Mouse (Mus musculus): ENCODE results near the gene Smagp. TPM values are rescaled to one million over a fixed set of nuclear protein-coding genes. Genes with fewer than 3 reads are reported as not detected.

Smagp gene
- total and polyA plus RNA-seq, 2 experiments from 2014 or later = 4.3 to 5.8 TPM

DNA sequence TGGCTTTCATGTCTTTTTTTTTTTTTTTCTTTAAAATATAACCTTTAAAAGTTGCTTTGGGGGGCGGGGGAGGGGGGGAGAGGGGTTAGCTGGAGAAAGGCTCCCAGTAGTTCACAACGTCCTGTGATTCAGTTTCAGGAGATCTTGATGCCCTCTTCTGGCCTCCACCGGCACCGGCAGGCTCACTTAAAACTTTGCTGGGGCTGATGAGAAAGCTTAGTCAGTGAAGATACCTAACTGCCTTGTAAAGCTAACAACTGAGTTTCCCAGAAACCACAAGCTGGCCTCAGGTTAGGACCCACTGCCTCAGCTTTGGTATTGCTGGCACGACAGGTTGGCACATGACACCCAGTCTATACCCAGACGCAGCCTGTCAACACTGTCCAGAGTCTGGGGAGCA lies 921 bp upstream of the Smagp start:
- Histone ChIP-seq H3K27ac (no peak overlapping the region), H3K9me3 (ENCODE audit: low read length) (no peaks in the 10 kb centered on the region), H3K4me1 (ENCODE audit: insufficient read depth, low read length) (0 out of 2 replicates have a peak, but pooled peaks cover 3% of the 10 kb centered on the region), H3K4me3 (ENCODE audit: low read length) (no peak overlapping the region), H3K27me3 (ENCODE audit: insufficient read depth, low read length) (peaks cover 41% of the 10 kb centered on the region), H3K4me2 (ENCODE audit: low read depth, low read length) (no peak overlapping the region), H3K36me3 (ENCODE audit: insufficient read depth, low read length) (no peaks in the 10 kb centered on the region), H3K9ac (replicated peaks; ENCODE audit: low read length) (no peak overlapping the region)
- no peak for ATAC-seq
- 21% methylated on average over 6 of the region's 6 CpGs for WGBS
- TF ChIP-seq CTCF (IDR thresholded peaks at IDR 0.05; ENCODE audit: low read depth) = peak; percentile 44
- DNase-seq (ENCODE audit: low spot score) = no peak

DNA sequence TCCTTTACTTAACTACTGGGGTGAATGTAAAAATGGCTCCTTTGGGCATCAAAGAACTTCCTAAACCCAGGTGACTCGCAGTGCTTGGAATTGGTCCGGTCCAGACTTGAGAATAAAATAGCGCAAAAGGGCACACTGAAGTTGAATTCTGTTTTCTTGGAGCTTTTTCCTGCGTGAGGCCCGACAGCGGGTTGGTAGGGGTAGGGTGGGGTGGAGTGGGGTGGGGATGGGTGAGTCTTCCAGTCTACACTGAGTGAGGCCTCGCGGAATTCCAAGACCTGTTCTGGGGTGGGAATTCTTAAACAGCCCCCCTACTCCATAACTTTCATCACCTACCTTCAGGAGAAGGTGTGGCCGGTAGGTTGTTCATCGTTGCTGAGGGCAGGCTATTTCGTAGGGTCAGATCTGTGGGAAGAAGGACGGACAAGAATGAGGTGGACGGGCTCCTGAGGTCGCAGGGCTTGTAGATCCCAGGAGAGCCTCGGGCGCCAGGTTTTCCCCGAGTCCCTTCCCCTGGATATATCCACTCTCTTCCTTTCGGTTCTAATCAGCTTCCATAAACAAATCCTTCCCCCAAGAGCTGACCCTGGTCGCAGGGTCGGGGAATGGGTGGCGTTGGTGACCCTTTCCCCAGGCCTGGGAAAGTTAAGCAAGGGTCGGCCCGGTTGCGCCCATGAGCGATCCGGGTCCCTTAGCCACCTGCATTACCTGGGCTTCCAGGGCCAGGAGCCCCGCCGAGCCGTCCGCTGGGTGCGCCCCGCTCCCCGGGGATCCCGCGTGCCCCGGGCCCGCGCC lies 692 bp downstream of the Smagp start:
- H3K4me1 ChIP-seq (ENCODE audit: insufficient read depth, low read length) = 0 out of 2 replicates have a peak, but pooled peaks cover 3% of the 10 kb centered on the region
- peak overlapping the region; percentile 47 for H3K4me3 ChIP-seq (ENCODE audit: low read length)
- H3K27me3 ChIP-seq (ENCODE audit: insufficient read depth, low read length) = peaks cover 41% of the 10 kb centered on the region
- 4% methylated on average over 38 of the region's 38 CpGs for WGBS
- H3K27ac ChIP-seq = no peak overlapping the region
- H3K9ac ChIP-seq (replicated peaks; ENCODE audit: low read length) = peak overlapping the region; percentile 33; the same call in 1 of the 2 replicates
- peak overlapping the region; percentile 69 for H3K4me2 ChIP-seq (ENCODE audit: low read depth, low read length)
- ATAC-seq (no peak), DNase-seq (ENCODE audit: low spot score) (no peak)
- H3K9me3 ChIP-seq (ENCODE audit: low read length) = no peaks in the 10 kb centered on the region
- no peak for TF ChIP-seq CTCF (IDR thresholded peaks at IDR 0.05; ENCODE audit: low read depth)
- H3K36me3 ChIP-seq (ENCODE audit: insufficient read depth, low read length) = no peaks in the 10 kb centered on the region

DNA sequence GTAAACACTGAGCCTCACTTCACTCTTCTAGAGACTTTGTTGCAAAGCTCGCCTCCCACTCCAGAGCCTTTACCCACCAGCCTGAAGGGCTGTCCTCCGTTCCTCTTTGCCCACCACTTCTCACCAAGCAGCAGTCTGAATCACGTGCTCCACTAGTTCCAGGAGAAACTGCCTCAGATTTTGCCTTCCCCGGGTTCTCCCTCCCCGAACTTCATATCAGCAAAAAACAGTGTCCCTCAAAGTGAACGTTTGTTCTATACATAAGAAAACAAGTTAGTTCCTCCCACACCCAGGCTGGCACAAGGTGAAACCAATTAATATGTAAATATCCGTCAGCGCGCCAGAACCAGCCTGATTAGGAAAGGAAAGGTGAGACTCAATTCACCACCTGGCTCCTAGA lies 1.5 kb downstream of the Smagp start:
- no peak for DNase-seq (ENCODE audit: low spot score)
- WGBS = 10% methylated on average over 9 of the region's 9 CpGs
- Histone ChIP-seq H3K36me3 (ENCODE audit: insufficient read depth, low read length) (no peaks in the 10 kb centered on the region), H3K27ac (no peak overlapping the region), H3K4me2 (ENCODE audit: low read depth, low read length) (no peak overlapping the region), H3K4me1 (ENCODE audit: insufficient read depth, low read length) (0 out of 2 replicates have a peak, but pooled peaks cover 3% of the 10 kb centered on the region), H3K27me3 (ENCODE audit: insufficient read depth, low read length) (peaks cover 41% of the 10 kb centered on the region), H3K9me3 (ENCODE audit: low read length) (no peaks in the 10 kb centered on the region), H3K9ac (replicated peaks; ENCODE audit: low read length) (no peak overlapping the region), H3K4me3 (ENCODE audit: low read length) (no peak overlapping the region)
- no peak for TF ChIP-seq CTCF (IDR thresholded peaks at IDR 0.05; ENCODE audit: low read depth)
- ATAC-seq = no peak

DNA sequence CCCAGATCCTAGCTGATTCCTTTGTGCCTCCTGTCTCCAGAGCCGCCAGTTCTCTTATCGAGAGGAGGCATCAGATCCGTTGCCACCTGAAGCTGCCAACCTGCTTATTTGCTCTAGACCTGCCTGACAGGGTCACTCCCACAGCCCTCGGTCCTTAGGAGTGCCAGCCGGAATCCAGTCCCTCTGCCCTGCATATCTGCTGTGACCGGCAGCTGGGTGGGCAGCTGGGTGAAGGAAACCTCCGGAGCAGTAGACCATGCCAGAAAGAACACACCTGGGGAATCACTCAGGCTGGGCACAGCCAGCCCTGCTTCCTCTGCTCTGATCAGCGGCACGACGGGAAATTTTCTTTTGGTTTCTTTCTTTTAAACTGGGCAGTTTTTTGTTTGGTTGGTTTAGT lies 3.4 kb downstream of the Smagp start:
- DNase-seq (ENCODE audit: low spot score) (no peak), ATAC-seq (no peak)
- Histone ChIP-seq H3K4me1 (ENCODE audit: insufficient read depth, low read length) (0 out of 2 replicates have a peak, but pooled peaks cover 3% of the 10 kb centered on the region), H3K27me3 (ENCODE audit: insufficient read depth, low read length) (peaks cover 41% of the 10 kb centered on the region), H3K36me3 (ENCODE audit: insufficient read depth, low read length) (no peaks in the 10 kb centered on the region), H3K9me3 (ENCODE audit: low read length) (no peaks in the 10 kb centered on the region), H3K9ac (replicated peaks; ENCODE audit: low read length) (no peak overlapping the region), H3K4me3 (ENCODE audit: low read length) (no peak overlapping the region), H3K27ac (no peak overlapping the region), H3K4me2 (ENCODE audit: low read depth, low read length) (no peak overlapping the region)
- 82% methylated on average over 10 of the region's 10 CpGs for WGBS
- no peak for TF ChIP-seq CTCF (IDR thresholded peaks at IDR 0.05; ENCODE audit: low read depth)

DNA sequence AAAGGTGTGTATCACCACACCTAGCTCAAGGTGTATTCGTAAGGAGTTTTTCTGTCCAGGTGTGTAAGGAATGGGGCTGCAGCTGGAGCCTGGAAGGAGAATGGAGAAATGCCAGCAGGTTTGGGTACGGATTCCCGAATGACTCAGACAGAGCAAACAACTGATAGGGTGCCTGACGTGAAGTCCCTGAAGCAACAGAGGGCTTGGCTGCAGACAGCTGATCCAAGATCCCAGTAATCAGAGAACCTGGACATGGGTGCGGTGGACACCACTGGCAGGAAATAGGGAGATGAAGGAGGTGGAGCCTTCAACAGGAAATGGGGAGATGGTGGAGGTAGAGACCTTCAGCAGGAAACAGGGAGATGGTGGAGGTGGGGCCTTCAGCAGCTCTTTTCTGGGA lies 4.4 kb downstream of the Smagp start:
- no peak for ATAC-seq
- Histone ChIP-seq H3K4me3 (ENCODE audit: low read length) (no peak overlapping the region), H3K27ac (no peak overlapping the region), H3K9me3 (ENCODE audit: low read length) (no peaks in the 10 kb centered on the region), H3K4me2 (ENCODE audit: low read depth, low read length) (no peak overlapping the region), H3K4me1 (ENCODE audit: insufficient read depth, low read length) (0 out of 2 replicates have a peak, but pooled peaks cover 3% of the 10 kb centered on the region), H3K36me3 (ENCODE audit: insufficient read depth, low read length) (no peaks in the 10 kb centered on the region), H3K27me3 (ENCODE audit: insufficient read depth, low read length) (peaks cover 31% of the 10 kb centered on the region), H3K9ac (replicated peaks; ENCODE audit: low read length) (no peak overlapping the region)
- DNase-seq (ENCODE audit: low spot score) = no peak
- TF ChIP-seq CTCF (IDR thresholded peaks at IDR 0.05; ENCODE audit: low read depth) = no peak
- WGBS = 85% methylated on average over 5 of the region's 5 CpGs

DNA sequence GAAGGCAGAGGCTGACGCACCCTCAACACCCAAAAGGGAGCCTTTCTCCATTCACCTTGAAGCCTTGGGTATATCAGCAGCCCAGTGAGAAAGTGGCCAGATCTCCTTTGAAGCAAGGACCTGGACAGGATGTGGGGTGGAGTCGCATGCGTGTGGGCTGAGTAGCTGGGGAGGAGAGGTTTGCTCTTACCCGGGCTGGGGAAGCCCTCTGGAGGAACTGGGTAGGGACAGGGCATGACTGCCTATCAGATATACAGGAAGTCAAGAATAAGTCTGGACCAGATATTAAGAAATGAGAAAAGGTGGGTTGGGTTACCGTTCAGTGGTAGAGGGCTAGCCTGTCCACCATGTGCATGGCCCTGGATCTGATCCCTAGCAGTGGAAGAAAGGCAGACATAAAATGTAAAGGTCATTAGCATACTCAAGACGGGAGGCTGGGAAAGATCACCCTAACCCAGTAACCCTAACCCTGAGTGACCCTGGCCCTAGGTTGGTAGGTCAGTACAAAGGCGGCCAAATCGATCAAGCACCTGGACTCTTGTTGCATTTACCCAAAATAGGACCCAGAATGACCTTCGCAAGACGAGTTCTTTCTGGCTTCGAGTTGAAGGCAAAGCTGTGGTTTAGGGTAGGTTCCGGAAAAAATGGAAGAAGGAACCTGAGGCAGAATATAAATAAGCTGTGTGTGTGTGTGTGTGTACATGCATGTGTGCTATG lies 5.1 kb downstream of the Smagp start:
- 85% methylated on average over 12 of the region's 12 CpGs for WGBS
- ATAC-seq (no peak), DNase-seq (ENCODE audit: low spot score) (no peak)
- no peaks in the 10 kb centered on the region for H3K9me3 ChIP-seq (ENCODE audit: low read length)
- H3K4me1 ChIP-seq (ENCODE audit: insufficient read depth, low read length) = no peaks in the 10 kb centered on the region
- H3K9ac ChIP-seq (replicated peaks; ENCODE audit: low read length) = no peak overlapping the region
- H3K27ac ChIP-seq = no peak overlapping the region
- H3K27me3 ChIP-seq (ENCODE audit: insufficient read depth, low read length) = peaks cover 23% of the 10 kb centered on the region
- no peak for TF ChIP-seq CTCF (IDR thresholded peaks at IDR 0.05; ENCODE audit: low read depth)
- no peak overlapping the region for H3K4me2 ChIP-seq (ENCODE audit: low read depth, low read length)
- H3K4me3 ChIP-seq (ENCODE audit: low read length) = no peak overlapping the region
- no peaks in the 10 kb centered on the region for H3K36me3 ChIP-seq (ENCODE audit: insufficient read depth, low read length)

All from hindbrain, postnatal 0 days (tissue).